Mouse (Mus musculus) CD4-positive, CD25-positive, alpha-beta regulatory T cell, adult 2 months (primary cell): ENCODE data around the gene Pdcd6ip.
"Not testable (repeated sequence)": the region's sequence is repeated elsewhere in the genome, so short reads cannot be mapped to it uniquely, and the experiment has no call there.

Experiments
- DNase-seq: peaks from one replicate; pipeline ENCODE4 v3.0.0-alpha.2; 2012; ENCODE audit warnings: low read depth, low spot score

The Pdcd6ip gene

GRCm38 (mm10) chr9:113701441-113702160, 6.5 kb downstream of the Pdcd6ip start:
- DNase-seq, result no peak

GRCm38 (mm10) chr9:113687461-113687860, 20.6 kb downstream of the Pdcd6ip start:
- no peak for DNase-seq

GRCm38 (mm10) chr9:113673721-113674120, 34.3 kb downstream of the Pdcd6ip start:
- DNase-seq, result no peak

GRCm38 (mm10) chr9:113672352-113672751, 35.7 kb downstream of the Pdcd6ip start:
- DNase-seq, result no peak

- no peak for DNase-seq
These were observed 37.3 kb downstream of the Pdcd6ip start for GRCm38 (mm10) chr9:113670857-113671106.

- DNase-seq, result no peak
These were observed 37.8 kb downstream of the Pdcd6ip start for GRCm38 (mm10) chr9:113670105-113670856.

GRCm38 (mm10) chr9:113663476-113663875, 44.6 kb downstream of the Pdcd6ip start:
- DNase-seq, result no peak

DNA sequence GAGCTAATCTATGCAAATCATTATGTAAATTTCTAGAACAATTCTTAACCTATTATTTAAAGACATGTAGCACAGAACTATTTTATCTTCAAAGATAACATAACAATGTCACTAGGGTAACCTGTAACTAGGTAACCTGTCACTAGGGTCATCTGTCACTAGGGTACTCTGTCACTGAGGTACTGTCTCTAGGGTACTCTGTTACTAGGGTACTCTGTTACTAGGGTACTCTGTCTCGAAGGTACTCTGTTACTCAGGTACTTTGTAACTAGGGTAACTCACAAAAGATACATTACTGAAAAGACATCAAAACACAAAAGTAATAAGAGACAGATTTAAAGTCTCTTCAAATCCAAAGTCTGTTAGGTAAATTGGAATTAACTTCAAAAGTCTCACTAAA, 50.2 kb downstream of the Pdcd6ip start:
- DNase-seq, result no peak

- no peak for DNase-seq
These were observed 54.5 kb downstream of the Pdcd6ip start for GRCm38 (mm10) chr9:113653571-113653970.

GRCm38 (mm10) chr9:113650787-113651186, 57.3 kb downstream of the Pdcd6ip start:
- DNase-seq, result no peak

DNA sequence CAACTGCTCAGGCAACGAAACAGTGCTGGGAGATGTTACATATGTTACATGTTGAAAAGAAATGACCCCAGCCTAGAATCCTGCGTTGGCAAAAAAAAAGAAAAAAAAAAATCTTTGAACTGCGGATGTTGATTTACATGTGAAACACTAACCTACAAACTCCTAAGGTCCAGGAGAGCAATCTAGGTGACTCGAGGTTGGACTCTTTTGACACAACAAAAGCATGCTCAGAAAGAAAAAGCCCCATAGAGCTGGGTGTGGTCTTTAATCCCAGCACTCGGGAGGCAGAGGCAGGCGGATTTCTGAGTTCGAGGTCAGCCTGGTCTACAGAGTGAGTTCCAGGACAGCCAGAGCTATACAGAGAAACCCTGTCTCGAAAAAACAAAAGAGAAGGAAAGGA, 58.8 kb downstream of the Pdcd6ip start:
- not testable (repeated sequence) for DNase-seq

DNA sequence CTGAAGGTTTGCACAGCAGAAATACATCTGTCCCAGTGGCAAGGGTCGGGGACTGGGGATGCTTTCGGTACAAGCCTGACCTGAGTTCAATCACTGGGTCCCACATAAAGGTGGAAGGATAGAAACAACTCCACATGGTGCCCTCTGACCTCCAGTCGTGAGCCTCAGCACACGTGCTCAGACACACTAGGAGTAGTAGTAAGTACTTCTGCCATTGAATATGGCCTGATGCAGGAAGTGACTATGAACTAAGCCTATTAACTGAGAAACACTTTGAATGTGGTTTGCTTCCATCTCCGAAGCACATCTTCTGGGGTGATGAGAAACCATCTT, 62.3 kb downstream of the Pdcd6ip start:
- DNase-seq, result no peak

- DNase-seq, result peak; percentile 66
These were observed 62.8 kb downstream of the Pdcd6ip start for GRCm38 (mm10) chr9:113645153-113645836.

DNA sequence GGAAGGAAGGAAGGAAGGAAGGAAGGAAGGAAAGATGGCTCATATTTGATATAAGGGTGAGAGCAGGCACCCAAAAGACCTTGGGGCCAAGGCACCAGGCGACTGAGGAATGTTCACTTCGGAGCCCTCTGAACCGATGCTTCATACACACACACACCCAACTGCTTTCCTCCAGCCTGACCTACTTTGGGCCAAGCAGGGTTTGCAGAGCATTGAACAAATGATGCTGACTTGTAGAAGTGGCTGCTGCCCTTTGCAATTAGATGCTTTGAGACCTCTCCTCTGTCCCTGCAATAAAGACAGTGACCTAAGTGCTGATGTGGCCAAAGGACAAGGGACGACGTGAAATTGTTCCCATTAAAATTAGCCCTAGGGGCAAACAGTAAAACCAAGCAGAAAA, 63.4 kb downstream of the Pdcd6ip start:
- DNase-seq, result no peak

- DNase-seq, result no peak
These were observed 64.0 kb downstream of the Pdcd6ip start for GRCm38 (mm10) chr9:113644076-113644475.

GRCm38 (mm10) chr9:113643669-113644068, 64.4 kb downstream of the Pdcd6ip start:
- DNase-seq, result no peak

DNA sequence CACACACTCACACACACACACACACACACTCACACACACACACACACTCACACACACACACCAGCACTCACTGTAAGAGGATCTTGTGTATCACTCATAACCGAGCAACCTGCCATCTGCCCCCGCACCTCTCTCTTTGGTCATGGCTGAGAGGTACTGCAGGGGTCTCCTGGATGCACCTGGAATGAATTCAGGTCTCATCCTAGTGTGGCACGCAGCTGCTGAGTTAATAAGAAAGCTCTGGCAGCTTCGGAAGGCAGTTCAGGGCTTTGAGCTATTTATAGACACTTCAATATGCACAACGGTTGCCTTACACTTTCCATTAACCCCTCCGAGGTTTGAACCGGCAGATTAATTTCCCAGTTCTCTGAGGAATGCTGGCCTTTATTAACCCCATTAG, 73.1 kb downstream of the Pdcd6ip start:
- DNase-seq, result no peak

- DNase-seq, result no peak
These were observed 74.8 kb downstream of the Pdcd6ip start for GRCm38 (mm10) chr9:113633168-113633744.

GRCm38 (mm10) chr9:113632350-113633043, 75.6 kb downstream of the Pdcd6ip start:
- no peak for DNase-seq

DNA sequence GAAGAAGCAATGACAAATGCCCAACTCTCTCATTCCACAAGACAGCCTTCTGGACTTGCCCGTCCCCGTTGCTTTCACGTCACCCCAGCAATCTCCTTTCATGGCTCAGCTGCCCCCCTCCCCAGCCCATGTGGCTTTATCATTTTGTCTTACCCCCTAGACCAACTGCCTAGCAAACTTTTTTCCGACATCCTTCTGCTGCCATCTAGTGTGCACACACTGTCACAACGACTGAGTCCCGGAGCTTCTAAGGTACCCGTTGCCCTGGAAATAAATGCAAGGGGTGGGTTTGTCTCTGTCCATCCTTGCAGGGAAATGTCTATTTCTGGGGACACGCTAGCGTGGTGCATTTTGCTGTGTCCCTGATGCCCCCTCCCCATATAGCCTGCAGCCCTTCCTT, 78.4 kb downstream of the Pdcd6ip start:
- DNase-seq, result peak; percentile 20

DNA sequence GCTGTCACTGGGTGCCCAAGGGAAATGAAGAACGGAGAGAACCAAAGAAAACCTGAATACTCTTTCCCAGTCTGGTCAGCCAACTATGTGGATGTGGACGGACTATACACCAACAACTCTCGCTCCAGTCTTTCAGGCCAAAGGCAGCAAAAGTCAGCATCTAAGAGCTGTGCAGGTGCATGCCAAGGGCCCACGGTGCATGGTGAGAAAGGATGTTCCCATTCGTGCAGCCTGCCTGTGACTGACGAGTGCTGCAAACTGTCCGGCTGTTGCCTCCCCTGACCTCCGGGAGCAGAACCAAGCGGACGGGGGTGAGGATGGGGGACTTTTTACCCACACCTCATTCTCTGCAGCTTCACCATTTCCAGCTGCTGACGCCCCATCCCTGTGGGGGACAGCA, 78.9 kb downstream of the Pdcd6ip start:
- DNase-seq, result no peak

- DNase-seq, result no peak
These were observed 79.3 kb downstream of the Pdcd6ip start for GRCm38 (mm10) chr9:113628780-113629179.
